Mouse (Mus musculus) left cerebral cortex, postnatal 25 days (tissue): Measurements from ENCODE around the gene Trim69. TPM values are rescaled to one million over a fixed set of nuclear protein-coding genes. Genes with fewer than 3 reads are reported as not detected.

Experiments
- DNase-seq, 2 experiments: peaks; one replicate each; pipeline ENCODE4 v3.0.0; 2022; ENCODE audit warnings: low spot score in 2 of 2, mixed read lengths in 1 of 2
- intact Hi-C: fragments of 180-260 bp; cut with DNase I; formaldehyde crosslinking; loops from one replicate; pipeline ENCODE4 v1.15.1; 2025
- total RNA-seq, 2 experiments: library from RNA; stranded (reverse); gene quantifications; 2 replicates each; pipeline ENCODE4 v1.2.3; 2021

The Trim69 gene
- not detected for total RNA-seq

GRCm38 (mm10) chr2:122160680-122161079 is at the start of gene Trim69:
Gene Trim69, plus strand, starts transcription at chr2:122160700.
- intact Hi-C loops = loop anchor here (1.0 to 2.0 kb wide), 2 partner anchors 42 to 90 kb away; partner anchors contain the start of gene Spg11
- DNase-seq = peak; percentile 74 to 75

GRCm38 (mm10) chr2:122116888-122117287 is 43.6 kb upstream of the Trim69 start:
- intact Hi-C loops = loop anchor here (5.0 kb wide), 1 partner anchor 260 kb away; no protein-coding TSS in a partner anchor
- no peak for DNase-seq

GRCm38 (mm10) chr2:122117961-122118958 is 42.2 kb upstream of the Trim69 start, which contains the start of gene Spg11:
Gene Spg11, minus strand, starts transcription at chr2:122118386.
- DNase-seq = peak; percentile 98 to 99
- intact Hi-C loops = loop anchor here (1.0 to 5.0 kb wide), 3 partner anchors 29 to 259 kb away; partner anchors contain the start of genes B2m and Trim69

- no peak for DNase-seq
- intact Hi-C loops = no loop called here
Observed at GRCm38 (mm10) chr2:122125680-122126572, 34.6 kb upstream of the Trim69 start.

GRCm38 (mm10) chr2:122126765-122127347 is 33.6 kb upstream of the Trim69 start:
- DNase-seq = no peak
- intact Hi-C loops = no loop called here

GRCm38 (mm10) chr2:122127635-122128034 is 32.9 kb upstream of the Trim69 start:
- intact Hi-C loops = no loop called here
- DNase-seq = no peak

- DNase-seq = no peak
- intact Hi-C loops = no loop called here
Observed at GRCm38 (mm10) chr2:122132078-122132477, 28.4 kb upstream of the Trim69 start.

- DNase-seq = no peak
- intact Hi-C loops = no loop called here
Observed at GRCm38 (mm10) chr2:122132618-122133017, 27.9 kb upstream of the Trim69 start.

- intact Hi-C loops = no loop called here
- no peak for DNase-seq
Observed at GRCm38 (mm10) chr2:122137839-122138465, 22.5 kb upstream of the Trim69 start.

- DNase-seq = no peak
- intact Hi-C loops = no loop called here
Observed at GRCm38 (mm10) chr2:122140815-122141214, 19.7 kb upstream of the Trim69 start.

- intact Hi-C loops = no loop called here
- no peak for DNase-seq
Observed at GRCm38 (mm10) chr2:122141332-122141967, 19.1 kb upstream of the Trim69 start.

GRCm38 (mm10) chr2:122143111-122143510 is 17.4 kb upstream of the Trim69 start:
- intact Hi-C loops = no loop called here
- DNase-seq = no peak

GRCm38 (mm10) chr2:122145756-122146155 is 14.7 kb upstream of the Trim69 start:
- DNase-seq = no peak
- intact Hi-C loops = no loop called here

- DNase-seq = no peak
- intact Hi-C loops = loop anchor here (1.0 kb wide), 2 partner anchors 28 to 118 kb away; partner anchors contain the start of genes Eif3j1 and Spg11
Observed at GRCm38 (mm10) chr2:122146687-122147086, 13.8 kb upstream of the Trim69 start.

GRCm38 (mm10) chr2:122147508-122148241 is 12.8 kb upstream of the Trim69 start, which contains the start of gene B2m:
Gene B2m, plus strand, starts transcription at chr2:122147686.
- intact Hi-C loops = loop anchor here (1.0 kb wide), 2 partner anchors 29 to 119 kb away; partner anchors contain the start of genes Eif3j1 and Spg11
- peak; percentile 93 to 95 for DNase-seq

- intact Hi-C loops = no loop called here
Observed at GRCm38 (mm10) chr2:122148242-122148917, 12.1 kb upstream of the Trim69 start.

GRCm38 (mm10) chr2:122149316-122149715 is 11.2 kb upstream of the Trim69 start:
- DNase-seq = no peak
- intact Hi-C loops = no loop called here

More at GRCm38 (mm10) chr2:122148242-122148917, 12.1 kb upstream of the Trim69 start:
- peak; percentile 33 to 56 for DNase-seq
